Mouse (Mus musculus) cerebellum, adult 2 months (tissue): ENCODE results near the gene Ppp1r14d.

Experiments
- CTCF ChIP-seq: fragments of 200-500 bp; IDR thresholded peaks from 2 replicates; pipeline ENCODE4 v1.5.1; 2011; ENCODE audit warnings: low read depth, mild to moderate bottlenecking, control low read depth, low read length, moderate library complexity, borderline replicate concordance; ENCODE audit not compliant: insufficient read depth
- POLR2A ChIP-seq: fragments of 200-500 bp; IDR thresholded peaks from 2 replicates; pipeline ENCODE4 v1.6.1; 2011; ENCODE audit warnings: low read length, control low read depth, borderline replicate concordance; ENCODE audit not compliant: insufficient read depth

- no peak for TF ChIP-seq POLR2A
- TF ChIP-seq CTCF = no peak
Observed at GRCm38 (mm10) chr2:119238671-119239070, 9.0 kb upstream of the Ppp1r14d start.
